Mouse (Mus musculus): ENCODE results near the gene Ank2. TPM values are rescaled to one million over a fixed set of nuclear protein-coding genes. Genes with fewer than 3 reads are reported as not detected.

The Ank2 gene
- polyA plus RNA-seq, 1 experiment from 2014 or later = 47.1 TPM

DNA sequence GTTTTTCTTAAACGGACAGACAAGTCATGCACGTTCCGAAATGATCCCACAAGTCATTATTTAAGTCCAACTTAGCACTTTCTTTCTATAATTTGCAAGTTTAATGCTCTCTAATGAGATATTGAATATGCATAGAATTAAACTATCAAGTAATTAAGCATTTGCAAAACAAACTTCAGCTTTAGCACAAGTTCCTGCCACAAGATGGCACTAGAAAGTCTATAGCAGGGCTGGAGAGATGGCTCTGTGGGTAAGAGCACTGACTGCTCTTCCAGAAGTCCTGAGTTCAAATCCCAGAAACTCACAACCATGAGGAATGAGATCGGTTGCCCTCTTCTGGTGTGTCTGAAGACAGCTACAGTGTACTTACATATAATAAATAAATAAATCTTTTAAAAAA lies 45.4 kb downstream of the Ank2 start:
- no peak for ATAC-seq (ENCODE audit: insufficient number of reproducible peaks, insufficient read depth, low FRiP score, low TSS enrichment)
- H3K9me3 ChIP-seq = no peaks in the 10 kb centered on the region
- H3K4me3 ChIP-seq = no peak overlapping the region
- H3K9ac ChIP-seq = no peak overlapping the region
- H3K27me3 ChIP-seq = 0 out of 2 replicates have a peak, but pooled peaks cover 4% of the 10 kb centered on the region
- no peak overlapping the region for H3K27ac ChIP-seq
- H3K36me3 ChIP-seq = no peaks in the 10 kb centered on the region
- no peak overlapping the region for H3K4me2 ChIP-seq (replicated peaks)
- no peaks in the 10 kb centered on the region for H3K4me1 ChIP-seq
- WGBS = 71% methylated on average over 4 of the region's 4 CpGs

DNA sequence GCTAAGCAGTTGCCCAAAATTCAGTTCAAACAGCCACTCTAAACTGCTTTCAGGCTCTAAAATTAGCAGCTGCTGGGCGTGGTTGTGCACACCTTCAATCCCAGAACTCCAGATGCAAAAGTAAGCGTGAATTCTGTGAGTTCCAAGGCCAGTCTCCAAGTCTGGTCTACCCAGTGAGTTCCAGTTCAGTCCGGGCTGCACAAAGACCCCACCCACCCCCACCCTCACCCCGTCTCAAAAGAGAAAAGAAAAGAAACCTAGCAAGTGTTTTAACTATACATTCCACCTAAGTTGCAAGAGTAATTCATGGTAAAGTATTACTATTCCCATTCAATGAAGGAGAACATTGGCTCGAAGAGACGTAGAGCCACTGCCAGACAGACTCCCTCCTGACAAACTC lies 45.9 kb downstream of the Ank2 start:
- H3K27ac ChIP-seq = no peak overlapping the region
- H3K9me3 ChIP-seq = no peaks in the 10 kb centered on the region
- ATAC-seq (ENCODE audit: insufficient number of reproducible peaks, insufficient read depth, low FRiP score, low TSS enrichment) = no peak
- WGBS = 68% methylated on average over 6 of the region's 6 CpGs
- no peak overlapping the region for H3K9ac ChIP-seq
- H3K4me1 ChIP-seq = no peaks in the 10 kb centered on the region
- 0 out of 2 replicates have a peak, but pooled peaks cover 2% of the 10 kb centered on the region for H3K27me3 ChIP-seq
- H3K4me3 ChIP-seq = no peak overlapping the region
- no peak overlapping the region for H3K4me2 ChIP-seq (replicated peaks)
- no peaks in the 10 kb centered on the region for H3K36me3 ChIP-seq

DNA sequence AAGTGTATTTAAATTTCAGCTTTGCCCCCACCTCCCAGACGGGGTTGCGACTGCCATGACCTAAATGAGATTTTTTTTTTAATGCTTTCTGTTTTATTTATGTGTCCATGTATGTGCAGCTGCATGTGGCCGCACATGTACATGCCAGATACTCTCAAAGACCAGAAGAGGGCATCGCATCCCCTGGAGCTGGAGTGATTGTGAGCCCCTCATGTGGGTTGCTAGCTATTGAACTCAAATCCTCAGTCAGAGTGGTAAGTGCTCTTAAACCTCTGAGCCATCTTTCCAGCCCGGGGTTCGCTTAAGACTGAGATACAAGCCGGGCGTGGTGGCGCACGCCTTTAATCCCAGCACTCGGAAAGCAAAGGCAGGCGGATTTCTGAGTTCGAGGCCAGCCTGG lies 46.9 kb downstream of the Ank2 start:
- no peak overlapping the region for H3K4me3 ChIP-seq
- H3K4me1 ChIP-seq = no peaks in the 10 kb centered on the region
- no peaks in the 10 kb centered on the region for H3K36me3 ChIP-seq
- no peak for ATAC-seq (ENCODE audit: insufficient number of reproducible peaks, insufficient read depth, low FRiP score, low TSS enrichment)
- H3K9me3 ChIP-seq = no peaks in the 10 kb centered on the region
- no peaks in the 10 kb centered on the region for H3K27me3 ChIP-seq
- H3K4me2 ChIP-seq (replicated peaks) = no peak overlapping the region
- no peak overlapping the region for H3K9ac ChIP-seq
- whole genome bisulfite sequencing = 56% methylated on average over 13 of the region's 13 CpGs
- no peak overlapping the region for H3K27ac ChIP-seq

GRCm38 (mm10) chr3:127451741-127452140 lies 47.4 kb downstream of the Ank2 start:
- Histone ChIP-seq H3K9ac (no peak overlapping the region), H3K27me3 (no peaks in the 10 kb centered on the region), H3K9me3 (no peaks in the 10 kb centered on the region), H3K4me1 (no peaks in the 10 kb centered on the region), H3K36me3 (no peaks in the 10 kb centered on the region), H3K27ac (no peak overlapping the region), H3K4me2 (replicated peaks) (no peak overlapping the region), H3K4me3 (no peak overlapping the region)
- WGBS = 69% methylated on average over 9 of the region's 9 CpGs
- ATAC-seq (ENCODE audit: insufficient number of reproducible peaks, insufficient read depth, low FRiP score, low TSS enrichment) = no peak

GRCm38 (mm10) chr3:127451070-127451469 lies 48.1 kb downstream of the Ank2 start:
- H3K27ac ChIP-seq = no peak overlapping the region
- no peaks in the 10 kb centered on the region for H3K27me3 ChIP-seq
- no peak overlapping the region for H3K9ac ChIP-seq
- no peak for ATAC-seq (ENCODE audit: insufficient number of reproducible peaks, insufficient read depth, low FRiP score, low TSS enrichment)
- no peak overlapping the region for H3K4me3 ChIP-seq
- H3K36me3 ChIP-seq = no peaks in the 10 kb centered on the region
- H3K4me2 ChIP-seq (replicated peaks) = no peak overlapping the region
- WGBS = 12% methylated on average over 3 of the region's 3 CpGs
- H3K4me1 ChIP-seq = no peaks in the 10 kb centered on the region
- H3K9me3 ChIP-seq = no peaks in the 10 kb centered on the region

DNA sequence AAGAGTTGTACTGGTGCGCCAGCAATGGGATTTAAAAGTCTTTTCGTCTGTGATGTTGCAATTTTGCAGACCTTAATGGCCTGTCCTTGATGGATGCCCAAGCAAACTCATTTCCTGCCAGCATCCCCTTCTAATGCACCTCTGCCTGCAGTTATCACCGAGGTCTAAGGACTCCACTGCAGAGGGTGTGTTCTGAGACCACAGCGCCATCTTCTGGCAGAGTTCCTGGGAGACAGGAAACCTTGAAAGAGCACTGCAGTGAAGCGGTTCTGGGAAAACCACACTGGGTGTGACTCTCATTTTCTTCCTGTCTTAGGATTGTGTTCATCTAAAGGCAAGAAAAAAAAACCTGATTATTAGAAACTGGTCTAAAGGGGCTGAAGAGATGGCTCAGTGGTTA lies 53.0 kb downstream of the Ank2 start:
- no peak overlapping the region for H3K9ac ChIP-seq
- H3K4me3 ChIP-seq = no peak overlapping the region
- H3K27me3 ChIP-seq = no peaks in the 10 kb centered on the region
- WGBS = 47% methylated on average over 5 of the region's 5 CpGs
- H3K27ac ChIP-seq = no peak overlapping the region
- no peak for ATAC-seq (ENCODE audit: insufficient number of reproducible peaks, insufficient read depth, low FRiP score, low TSS enrichment)
- no peaks in the 10 kb centered on the region for H3K4me1 ChIP-seq
- H3K36me3 ChIP-seq = no peaks in the 10 kb centered on the region
- H3K4me2 ChIP-seq (replicated peaks) = no peak overlapping the region
- no peaks in the 10 kb centered on the region for H3K9me3 ChIP-seq

- no peak for ATAC-seq (ENCODE audit: insufficient number of reproducible peaks, insufficient read depth, low FRiP score, low TSS enrichment)
These were observed 65.9 kb downstream of the Ank2 start for GRCm38 (mm10) chr3:127433291-127433690.

DNA sequence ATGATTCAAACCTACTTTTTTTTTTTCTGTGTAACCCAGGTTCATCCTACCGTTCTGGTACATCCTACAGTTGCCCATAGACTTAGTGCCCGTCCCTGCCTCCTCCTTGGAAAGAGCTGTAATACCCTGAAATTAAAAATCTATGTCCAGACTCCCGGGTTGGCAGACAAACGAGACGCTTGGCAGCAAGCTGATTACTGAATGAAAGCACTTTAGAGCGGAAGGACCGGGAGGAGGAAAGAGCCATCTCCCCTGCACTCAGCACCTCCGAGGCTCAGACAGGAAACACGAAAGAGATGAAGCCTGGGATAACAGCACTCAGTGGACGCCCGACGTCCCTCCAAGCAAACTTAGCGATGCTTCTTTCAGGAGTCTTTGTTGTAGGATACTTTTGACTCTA lies 69.3 kb downstream of the Ank2 start:
- Histone ChIP-seq H3K9me3 (no peaks in the 10 kb centered on the region), H3K4me3 (no peak overlapping the region), H3K27ac (no peak overlapping the region), H3K36me3 (no peaks in the 10 kb centered on the region), H3K4me2 (replicated peaks) (no peak overlapping the region), H3K4me1 (no peaks in the 10 kb centered on the region), H3K9ac (no peak overlapping the region), H3K27me3 (no peaks in the 10 kb centered on the region)
- ATAC-seq (ENCODE audit: insufficient number of reproducible peaks, insufficient read depth, low FRiP score, low TSS enrichment) = no peak
- WGBS = 82% methylated on average over 13 of the region's 13 CpGs

More at GRCm38 (mm10) chr3:127433291-127433690, 65.9 kb downstream of the Ank2 start:
- Histone ChIP-seq H3K27ac (no peak overlapping the region), H3K36me3 (no peaks in the 10 kb centered on the region), H3K4me3 (no peak overlapping the region), H3K9ac (no peak overlapping the region), H3K9me3 (no peaks in the 10 kb centered on the region), H3K4me1 (no peaks in the 10 kb centered on the region), H3K4me2 (replicated peaks) (no peak overlapping the region), H3K27me3 (no peaks in the 10 kb centered on the region)
- 41% methylated on average over 3 of the region's 3 CpGs for WGBS

DNA sequence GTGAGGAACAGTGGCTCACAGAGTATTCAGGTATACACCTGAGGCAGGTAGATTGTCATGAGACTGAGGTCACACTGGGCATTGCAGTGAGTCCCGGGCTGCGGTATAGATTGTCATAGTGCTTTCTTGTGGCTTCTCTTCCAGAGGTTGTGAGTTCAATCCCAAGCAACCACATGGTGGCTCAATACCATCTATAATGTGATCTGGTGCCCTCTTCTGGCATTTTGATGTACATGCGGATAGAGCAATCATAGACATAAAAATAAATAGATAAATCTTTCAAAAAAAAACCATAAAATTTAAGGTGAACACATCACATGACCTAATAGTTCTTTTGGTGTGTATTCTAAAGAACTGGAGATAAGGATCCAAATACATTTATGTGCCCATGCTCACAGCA lies 70.6 kb downstream of the Ank2 start:
- ATAC-seq (ENCODE audit: insufficient number of reproducible peaks, insufficient read depth, low FRiP score, low TSS enrichment) = no peak
- no peak overlapping the region for H3K4me2 ChIP-seq (replicated peaks)
- no peaks in the 10 kb centered on the region for H3K27me3 ChIP-seq
- no peak overlapping the region for H3K9ac ChIP-seq
- 90% methylated on average over 3 of the region's 3 CpGs for WGBS
- H3K4me3 ChIP-seq = no peak overlapping the region
- H3K4me1 ChIP-seq = no peaks in the 10 kb centered on the region
- no peaks in the 10 kb centered on the region for H3K36me3 ChIP-seq
- H3K27ac ChIP-seq = no peak overlapping the region
- no peaks in the 10 kb centered on the region for H3K9me3 ChIP-seq

DNA sequence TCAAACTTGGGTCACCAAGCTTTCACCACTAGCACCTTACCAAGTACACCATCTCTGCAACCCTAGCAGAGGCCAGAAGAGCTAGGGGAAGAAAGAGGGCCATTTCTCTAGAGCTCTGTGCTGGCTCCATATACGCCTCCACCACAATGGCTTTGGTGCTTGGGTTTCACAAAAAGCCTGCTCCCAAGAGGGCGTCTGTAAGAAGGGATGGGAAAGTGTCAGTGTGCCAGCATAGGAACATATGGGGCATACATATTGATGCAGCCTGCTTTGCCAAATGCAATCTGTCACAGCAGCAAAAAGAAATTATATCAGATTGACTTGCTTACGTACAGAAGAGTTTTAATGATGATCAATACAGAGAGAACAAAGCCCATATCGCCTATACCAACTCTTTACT lies 82.2 kb downstream of the Ank2 start:
- H3K9ac ChIP-seq = no peak overlapping the region
- ATAC-seq (ENCODE audit: insufficient number of reproducible peaks, insufficient read depth, low FRiP score, low TSS enrichment) = no peak
- WGBS = 92% methylated on average over 4 of the region's 4 CpGs
- no peaks in the 10 kb centered on the region for H3K36me3 ChIP-seq
- H3K4me2 ChIP-seq (replicated peaks) = no peak overlapping the region
- H3K4me3 ChIP-seq = no peak overlapping the region
- H3K27ac ChIP-seq = no peak overlapping the region
- no peaks in the 10 kb centered on the region for H3K27me3 ChIP-seq
- no peaks in the 10 kb centered on the region for H3K4me1 ChIP-seq
- H3K9me3 ChIP-seq = no peaks in the 10 kb centered on the region

DNA sequence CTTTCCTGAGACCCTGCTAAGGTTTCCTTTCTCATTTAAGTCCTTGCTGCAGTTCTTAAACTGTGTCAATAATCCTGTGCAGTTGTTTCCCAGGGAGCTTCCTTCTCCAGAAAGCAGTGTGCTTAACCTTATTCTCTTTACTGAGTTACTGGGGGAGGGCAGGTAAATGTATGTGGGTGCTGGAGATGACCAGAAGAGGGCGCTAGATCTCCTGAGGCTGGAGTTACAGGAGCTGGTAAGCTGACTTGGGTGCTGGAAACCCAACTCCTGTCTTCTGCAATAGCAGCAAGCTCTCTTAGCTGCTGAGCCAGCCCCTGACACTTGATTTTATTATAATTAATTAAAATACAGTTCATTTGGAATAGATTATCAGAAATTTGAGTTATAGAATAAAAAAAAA lies 84.7 kb downstream of the Ank2 start:
- Histone ChIP-seq H3K9me3 (no peaks in the 10 kb centered on the region), H3K9ac (no peak overlapping the region), H3K4me3 (no peak overlapping the region), H3K27ac (no peak overlapping the region), H3K4me1 (no peaks in the 10 kb centered on the region), H3K27me3 (no peaks in the 10 kb centered on the region), H3K4me2 (replicated peaks) (no peak overlapping the region), H3K36me3 (no peaks in the 10 kb centered on the region)
- 39% methylated on average over 1 of the region's 1 CpGs for WGBS
- ATAC-seq (ENCODE audit: insufficient number of reproducible peaks, insufficient read depth, low FRiP score, low TSS enrichment) = no peak

GRCm38 (mm10) chr3:127408684-127409550 lies 90.2 kb downstream of the Ank2 start:
- Histone ChIP-seq H3K4me2 (replicated peaks) (peak overlapping the region; percentile 63), H3K27ac (peak overlapping the region; percentile 83), H3K36me3 (no peaks in the 10 kb centered on the region), H3K4me1 (peaks cover 7% of the 10 kb centered on the region; the same call in 1 of the 2 replicates), H3K4me3 (peak overlapping the region; percentile 51), H3K9me3 (no peaks in the 10 kb centered on the region), H3K9ac (peak overlapping the region; percentile 56), H3K27me3 (no peaks in the 10 kb centered on the region)
- peak; percentile 94 for ATAC-seq (ENCODE audit: insufficient number of reproducible peaks, insufficient read depth, low FRiP score, low TSS enrichment)
- 16% methylated on average over 23 of the region's 23 CpGs for WGBS
